Mouse (Mus musculus) embryo, embryonic 11.5 days (tissue): Measurements from ENCODE around the gene Fads6.

Experiments
- DNase-seq: peaks from one replicate; pipeline ENCODE4 v3.0.0-alpha.2; 2012; ENCODE audit warnings: low read depth, low spot score

Gene Fads6

DNA sequence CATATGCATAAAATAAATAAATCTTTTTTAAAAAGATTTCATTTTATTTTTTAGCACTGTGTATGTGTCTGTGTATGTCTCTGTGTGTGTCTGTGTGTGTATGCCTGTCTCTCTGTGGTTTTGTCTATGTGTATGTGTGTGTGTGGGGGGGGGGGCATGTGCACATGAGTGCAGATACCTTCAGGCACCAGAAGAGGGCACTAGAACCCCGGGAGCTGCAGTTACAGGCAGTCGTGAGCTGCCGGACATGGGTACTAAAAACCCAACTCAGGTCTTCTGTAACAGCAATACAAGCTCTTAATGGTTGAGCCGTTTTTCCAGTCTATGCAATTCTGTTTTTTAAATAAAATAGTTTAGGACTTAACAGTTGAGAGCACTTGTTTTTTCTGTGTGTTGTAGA is 3.3 kb upstream of the Fads6 start:
- no peak for DNase-seq

- no peak for DNase-seq
These were observed 697 bp upstream of the Fads6 start for GRCm38 (mm10) chr11:115298160-115298559.

- DNase-seq, result no peak
These were observed 822 bp downstream of the Fads6 start for GRCm38 (mm10) chr11:115296471-115297210.

DNA sequence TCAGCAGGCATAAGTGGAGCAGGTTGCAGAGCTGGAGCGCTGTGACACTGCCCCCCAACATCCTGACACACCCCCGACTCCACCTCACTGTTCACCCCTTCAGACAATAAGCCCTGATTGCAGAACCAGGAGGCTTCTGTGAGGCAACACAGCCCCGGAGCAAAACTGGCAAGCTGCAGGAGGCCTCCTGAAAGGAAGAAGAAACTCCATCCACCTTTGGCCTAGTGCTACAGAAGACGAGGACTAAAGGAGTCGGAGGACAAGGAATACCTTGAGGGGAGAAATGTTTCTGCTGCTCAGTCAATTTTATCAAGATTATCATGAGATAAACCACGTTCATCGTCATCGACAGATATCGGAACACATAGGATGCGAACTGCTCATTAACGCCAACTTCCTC is 1.5 kb downstream of the Fads6 start:
- DNase-seq, result no peak

GRCm38 (mm10) chr11:115292631-115293375 is 4.7 kb downstream of the Fads6 start:
- DNase-seq, result no peak

GRCm38 (mm10) chr11:115291503-115291902 is 6.0 kb downstream of the Fads6 start:
- no peak for DNase-seq

- no peak for DNase-seq
These were observed 6.5 kb downstream of the Fads6 start for GRCm38 (mm10) chr11:115290919-115291318.

- no peak for DNase-seq
These were observed 7.1 kb downstream of the Fads6 start for GRCm38 (mm10) chr11:115290314-115290713.

DNA sequence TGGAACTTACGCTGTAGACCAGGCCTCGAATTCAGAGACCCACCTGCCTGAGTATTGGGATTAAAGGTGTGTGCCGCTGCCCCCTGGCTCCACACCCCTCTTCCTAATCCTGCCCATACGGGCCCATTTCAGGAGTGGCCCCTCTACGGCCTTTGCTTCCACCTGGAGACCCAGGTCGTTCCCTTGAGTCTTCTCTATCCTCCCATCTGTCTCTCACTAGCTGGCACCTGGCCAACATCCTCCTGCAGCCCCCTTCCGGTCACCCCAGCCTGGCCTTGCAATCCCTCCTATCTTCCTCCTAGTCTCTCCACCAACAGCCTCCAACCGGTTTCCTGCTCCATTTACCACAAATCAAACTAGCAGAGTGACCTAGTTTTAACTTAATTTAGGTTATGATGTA is 7.6 kb downstream of the Fads6 start:
- no peak for DNase-seq

- DNase-seq, result no peak
These were observed 9.2 kb downstream of the Fads6 start for GRCm38 (mm10) chr11:115288305-115288704.

GRCm38 (mm10) chr11:115287386-115287785 is 10.1 kb downstream of the Fads6 start:
- DNase-seq, result no peak

DNA sequence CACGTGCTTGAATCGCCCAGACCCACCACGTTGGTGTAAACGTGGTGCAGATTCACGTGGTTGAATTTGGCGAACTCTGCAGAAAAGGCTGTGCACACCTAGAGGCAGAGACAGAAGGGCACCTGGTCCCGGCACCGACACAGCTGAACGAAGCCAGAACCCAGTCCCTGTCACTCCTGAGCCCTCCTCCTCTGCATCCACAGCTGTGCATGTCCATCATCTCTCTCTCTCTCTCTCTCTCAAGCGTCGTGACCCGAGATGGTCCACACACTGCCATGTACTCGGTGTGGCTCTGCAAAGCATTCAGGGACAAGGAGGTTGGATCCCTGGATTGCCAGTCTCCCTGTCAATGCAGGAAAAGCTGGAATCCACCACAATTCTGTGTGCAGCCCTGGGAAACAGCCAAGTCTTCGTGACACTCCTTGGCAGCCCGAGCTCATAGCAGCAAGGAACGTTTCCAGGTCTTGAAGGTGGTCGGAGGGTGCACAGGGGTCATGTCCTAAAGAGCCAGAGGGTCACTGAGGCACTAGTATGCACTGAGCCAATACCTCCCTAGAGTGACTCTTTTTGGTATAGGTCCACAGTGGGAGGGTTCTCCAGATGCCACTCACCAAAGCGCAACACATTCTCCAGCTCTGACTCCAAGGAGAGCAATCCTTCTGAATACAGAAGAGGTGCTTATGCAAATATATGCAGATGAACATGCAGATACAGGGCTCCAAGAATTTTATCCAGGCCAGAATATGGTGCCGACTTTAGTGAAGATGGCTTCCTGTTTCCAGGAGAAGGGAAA is 11.1 kb downstream of the Fads6 start:
- DNase-seq, result no peak

DNA sequence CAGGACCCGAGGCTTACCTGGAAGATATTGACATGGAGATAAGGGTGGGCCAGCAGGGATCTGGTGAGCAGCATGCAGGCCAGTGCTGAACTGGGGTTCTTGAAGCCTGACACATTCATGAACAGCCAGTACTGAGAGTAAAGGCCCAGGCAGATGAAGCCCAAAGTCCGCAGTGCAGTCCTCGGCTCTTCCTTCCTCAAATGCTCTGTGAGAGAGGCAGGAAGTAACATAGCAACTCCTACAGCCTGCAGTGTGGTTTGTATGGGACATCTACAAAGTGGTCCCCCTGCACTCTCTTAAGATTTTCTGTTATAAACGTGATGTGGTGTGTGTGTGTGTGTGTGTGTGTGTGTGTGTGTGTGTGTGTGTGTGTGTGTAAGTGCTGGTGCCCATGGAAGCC is 12.2 kb downstream of the Fads6 start:
- no peak for DNase-seq

DNA sequence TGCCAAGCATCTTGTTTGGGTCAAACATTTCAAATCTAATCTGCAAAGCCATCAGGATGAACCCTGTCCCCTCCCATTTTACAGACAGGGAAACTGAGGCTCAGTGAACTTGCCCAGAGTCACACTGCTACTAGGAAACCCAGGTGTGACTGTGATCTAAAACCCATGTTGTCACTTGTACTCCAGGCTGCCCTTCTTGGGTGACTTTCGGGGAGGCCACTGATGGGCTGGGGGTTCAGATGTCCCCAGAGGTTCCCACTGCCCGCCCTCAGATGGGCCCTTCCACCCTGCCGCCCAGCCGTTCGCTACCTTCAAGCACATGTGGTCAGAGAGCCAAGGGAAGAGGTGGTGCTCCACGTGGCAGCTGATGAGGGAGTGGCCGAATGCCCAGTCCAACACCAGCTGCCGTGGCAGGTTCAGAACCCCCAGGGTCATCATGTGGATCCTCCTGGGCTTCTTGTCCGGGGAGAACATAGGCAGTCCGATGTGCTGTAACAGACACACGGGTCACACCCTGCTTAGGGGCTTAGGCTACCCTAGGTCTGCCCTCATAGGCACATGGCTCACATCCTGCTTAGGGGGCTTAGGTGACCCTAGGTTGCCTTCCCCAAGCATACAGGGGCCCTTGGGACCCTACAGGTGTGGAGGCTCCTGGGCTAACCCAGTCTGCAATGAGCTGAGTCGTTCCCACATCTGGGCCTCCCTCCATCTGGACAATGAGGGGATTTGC is 13.4 kb downstream of the Fads6 start:
- no peak for DNase-seq

- no peak for DNase-seq
These were observed 14.0 kb downstream of the Fads6 start for GRCm38 (mm10) chr11:115283486-115283765.

DNA sequence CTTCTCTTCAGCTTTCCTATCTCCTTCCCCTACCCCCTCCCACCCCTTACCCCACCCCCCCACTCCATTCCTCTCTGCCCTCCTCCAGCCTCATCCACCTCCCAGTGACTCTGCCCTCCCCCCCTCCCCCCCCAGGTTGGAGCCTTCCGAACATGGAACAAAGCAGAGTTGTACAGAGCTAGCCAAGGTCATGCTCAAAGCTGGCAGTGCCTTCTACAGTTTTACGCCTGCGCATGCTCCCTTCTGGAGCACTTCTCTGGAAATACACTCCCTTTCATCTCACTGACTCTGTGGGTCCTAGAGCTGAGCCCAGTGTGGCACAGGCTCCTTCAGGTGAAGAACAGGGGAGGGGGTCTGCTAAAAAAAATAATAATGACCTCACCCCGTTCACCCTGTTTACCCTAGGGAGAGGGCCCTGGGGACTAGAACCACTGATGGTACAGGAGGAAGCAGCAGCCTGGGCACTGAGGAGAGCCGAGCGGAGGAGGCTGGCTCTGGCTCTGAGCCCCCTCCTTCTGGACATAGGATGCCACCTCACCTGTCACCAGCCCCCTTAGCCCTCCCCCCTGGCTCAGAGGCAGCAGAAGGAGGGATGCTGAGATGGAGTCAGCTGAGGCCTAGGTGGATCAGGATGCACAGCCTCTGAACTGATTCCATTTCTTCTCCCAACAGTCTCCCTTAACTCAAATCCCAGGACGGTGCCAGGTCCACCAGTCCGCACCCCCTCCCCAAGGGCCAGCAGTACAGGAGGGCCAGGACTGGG is 14.6 kb downstream of the Fads6 start:
- DNase-seq, result no peak

- DNase-seq, result no peak
These were observed 15.2 kb downstream of the Fads6 start for GRCm38 (mm10) chr11:115282295-115282694.

DNA sequence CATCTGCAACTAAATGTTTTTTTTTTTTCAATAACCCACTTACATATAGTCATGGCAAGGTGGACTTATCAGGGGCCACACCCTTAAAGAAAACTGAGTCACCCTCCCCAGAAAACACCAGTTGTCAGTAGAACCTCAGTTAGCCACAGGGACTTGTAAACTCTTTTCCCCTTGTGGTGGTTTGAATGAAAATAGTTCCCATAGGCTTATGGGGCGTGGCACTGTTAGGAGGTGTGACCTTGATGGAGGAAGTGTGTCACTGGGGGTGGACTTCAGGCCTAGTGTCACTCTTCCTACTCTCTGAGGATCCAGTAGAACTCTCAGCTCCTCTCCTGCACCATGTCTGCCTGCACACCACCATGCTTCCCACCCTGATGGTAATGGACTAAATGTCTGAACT is 17.7 kb downstream of the Fads6 start:
- no peak for DNase-seq

GRCm38 (mm10) chr11:115278176-115278575 is 19.3 kb downstream of the Fads6 start:
- DNase-seq, result no peak

GRCm38 (mm10) chr11:115277604-115277975 is 19.9 kb downstream of the Fads6 start:
- DNase-seq, result no peak
